Mouse (Mus musculus) frontal cortex, adult 2 months (tissue): ENCODE measurements around the gene Cyp4a10. TPM values are rescaled to one million over a fixed set of nuclear protein-coding genes. Genes with fewer than 3 reads are reported as not detected.

Experiments used
- polyA plus RNA-seq: library from polyadenylated mRNA; depleted of rRNA; stranded (reverse); fragments of >200 nt; gene quantifications from 2 replicates; pipeline ENCODE4 v1.2.3, GENCODE M21; 2012; rRNA removed

Cyp4a10 gene
- polyA plus RNA-seq, 1 experiment, result not detected

Other genes starting within 250 kb of the Cyp4a10 start
- gene Cyp4a12a, start 219.2 kb upstream of the Cyp4a10 start, polyA plus RNA-seq, result not detected in 2 replicates
- gene Cyp4a12b, start 106.6 kb upstream of the Cyp4a10 start, polyA plus RNA-seq, result 0.14 and 0.19 TPM in 2 replicates
- not detected in 2 replicates for gene Cyp4a30b, start 65.7 kb upstream of the Cyp4a10 start, polyA plus RNA-seq
- gene Cyp4a14, start 22.1 kb upstream of the Cyp4a10 start, polyA plus RNA-seq, result not detected in 2 replicates
- gene Cyp4a31, start 45.4 kb downstream of the Cyp4a10 start, polyA plus RNA-seq, result not detected in 2 replicates
- gene Cyp4a32, start 82.7 kb downstream of the Cyp4a10 start, polyA plus RNA-seq, result not detected in 2 replicates
- 1.2 and 1.6 TPM in 2 replicates for gene Cyp4b1, start 129.5 kb downstream of the Cyp4a10 start, polyA plus RNA-seq
- 35.9 and 37.1 TPM in 2 replicates for gene Efcab14, start 219.5 kb downstream of the Cyp4a10 start, polyA plus RNA-seq